Mouse (Mus musculus) hematopoietic stem cell, adult 5-6 weeks (primary cell): Measurements from ENCODE around the gene Lair1. TPM values are rescaled to one million over a fixed set of nuclear protein-coding genes. Genes with fewer than 3 reads are reported as not detected.
A peak's percentile ranks its signal among the peaks of the same experiment; 100 is the strongest.
"Not testable (repeated sequence)": the region's sequence is repeated elsewhere in the genome, so short reads cannot be mapped to it uniquely, and the experiment has no call there.

Experiments used
- ATAC-seq, 2 experiments: fragments of 125-278 bp in 1 of 2; replicated peaks in 1 of 2; 2 replicates each; pipeline ENCODE4 v1.8.0; 2016 to 2017; ENCODE audit warnings: inconsistent platforms in 2 of 2, mild to moderate bottlenecking in 2 of 2, moderate number of reproducible peaks in 2 of 2, low read depth in 1 of 2, moderate TSS enrichment in 1 of 2; ENCODE audit not compliant: low FRiP score in 2 of 2, poor library complexity in 2 of 2, severe bottlenecking in 2 of 2, insufficient read depth in 1 of 2, low TSS enrichment in 1 of 2
- total RNA-seq: library from RNA; stranded (forward); fragments of 172-1452, 232-1000 nt; gene quantifications from 2 replicates; pipeline ENCODE4 v1.2.3, GENCODE M21; 2017

The Lair1 gene
- total RNA-seq, 1 experiment from 2014 or later: 81.5 TPM

- peak; percentile 79 to 87 for ATAC-seq
Measured at GRCm38 (mm10) chr7:4063714-4064425, 866 bp upstream of the Lair1 start.

- not testable (repeated sequence) for ATAC-seq
Measured at GRCm38 (mm10) chr7:4060602-4061188, 2.3 kb downstream of the Lair1 start.

GRCm38 (mm10) chr7:4026794-4027421, 36.1 kb downstream of the Lair1 start:
- peak; percentile 89 to 92 for ATAC-seq

- ATAC-seq: not testable (repeated sequence)
Measured at GRCm38 (mm10) chr7:4004636-4005035, 58.4 kb downstream of the Lair1 start.

GRCm38 (mm10) chr7:4003996-4004395, 59.0 kb downstream of the Lair1 start:
- not testable (repeated sequence) for ATAC-seq

- no peak for ATAC-seq
Measured at GRCm38 (mm10) chr7:3962017-3962416, 101.0 kb downstream of the Lair1 start.

GRCm38 (mm10) chr7:3957387-3957786, 105.6 kb downstream of the Lair1 start:
- no peak for ATAC-seq

Other genes starting within 250 kb of the Lair1 start
- 0.69 and 0.74 TPM in 2 replicates for gene Gm15448, start 237.5 kb downstream of the Lair1 start, total RNA-seq
- gene Pira2, start 218.2 kb downstream of the Lair1 start, total RNA-seq: 6.4 TPM in 1 of 2 replicates, not detected in the other
- 0.94 and 1.9 TPM in 2 replicates for gene Gm14548, start 165.1 kb downstream of the Lair1 start, total RNA-seq
- 0.94 and 3.1 TPM in 2 replicates for gene Lilra6, start 147.7 kb downstream of the Lair1 start, total RNA-seq
- 3.6 TPM in 1 of 2 replicates, not detected in the other for gene Ttyh1, start 56.2 kb upstream of the Lair1 start, total RNA-seq
- 33.4 and 52.8 TPM in 2 replicates for gene Leng8, start 73.8 kb upstream of the Lair1 start, total RNA-seq
- 3.7 and 4.5 TPM in 2 replicates for gene Leng9, start 87.2 kb upstream of the Lair1 start, total RNA-seq
- not detected in 2 replicates for gene Cdc42ep5, start 101.7 kb upstream of the Lair1 start, total RNA-seq
- not detected in 2 replicates for gene Lilra5, start 174.6 kb upstream of the Lair1 start, total RNA-seq